Mouse (Mus musculus): ENCODE measurements around the gene Hivep2. TPM values are rescaled to one million over a fixed set of nuclear protein-coding genes. Genes with fewer than 3 reads are reported as not detected.

The Hivep2 gene
- total RNA-seq, 1 experiment from 2014 or later: 19.2 TPM

DNA sequence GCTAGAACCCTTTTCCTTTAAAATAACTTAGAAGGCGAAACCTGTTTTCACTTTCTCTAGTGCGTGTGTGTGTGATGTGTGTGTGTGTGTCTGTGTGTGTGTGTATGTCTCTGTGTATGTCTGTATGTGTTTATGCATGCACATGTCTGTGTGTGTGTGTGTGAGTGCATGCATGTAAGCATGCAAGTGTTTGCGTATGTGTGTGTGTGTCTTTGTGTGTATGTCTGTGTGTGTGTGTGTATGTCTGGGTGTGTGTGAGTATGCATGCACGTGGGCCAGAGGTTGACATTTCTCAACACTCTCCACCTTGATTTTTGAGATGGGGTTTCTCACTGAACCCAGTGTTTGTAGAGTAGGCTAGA, 77.5 kb downstream of the Hivep2 start:
- ATAC-seq (replicated peaks; ENCODE audit: insufficient number of reproducible peaks, low FRiP score, low TSS enrichment, poor library complexity, severe bottlenecking): no peak

DNA sequence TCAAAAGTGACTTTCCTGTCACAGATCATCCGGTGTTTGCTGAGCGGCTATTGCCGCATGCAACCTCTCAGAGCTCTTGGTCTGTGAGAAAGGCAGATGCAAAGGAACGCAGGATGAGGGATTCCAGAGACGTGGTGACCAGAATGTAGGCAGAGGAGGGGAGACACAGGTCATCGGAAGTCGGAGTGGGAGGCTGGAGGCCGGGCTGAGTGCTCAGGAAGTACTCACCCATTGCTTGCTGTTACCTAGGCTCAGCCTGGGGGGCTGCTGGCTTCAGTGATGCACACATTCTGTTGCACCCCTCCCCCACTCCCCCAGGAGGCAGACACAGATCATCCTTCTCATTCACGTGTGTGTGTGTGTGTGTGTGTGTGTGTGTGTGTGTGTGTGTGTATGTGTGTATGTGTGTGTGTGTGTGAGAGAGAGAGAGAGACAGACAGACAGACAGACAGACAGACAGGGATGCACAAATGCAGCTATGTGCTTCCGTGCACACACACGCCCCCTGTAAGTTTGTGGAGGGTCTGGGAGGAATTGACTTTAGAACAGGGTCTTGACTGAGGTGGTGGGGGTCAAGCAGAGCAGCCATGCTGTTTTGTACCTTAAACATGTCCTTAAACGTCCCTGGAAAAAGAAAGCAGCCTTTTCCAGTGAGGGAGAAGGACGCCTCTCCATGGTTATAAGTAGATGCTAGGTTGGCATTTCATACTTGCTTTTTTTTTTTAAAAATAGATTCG, 78.3 kb downstream of the Hivep2 start:
- no peak for ATAC-seq (replicated peaks; ENCODE audit: insufficient number of reproducible peaks, low FRiP score, low TSS enrichment, poor library complexity, severe bottlenecking)

DNA sequence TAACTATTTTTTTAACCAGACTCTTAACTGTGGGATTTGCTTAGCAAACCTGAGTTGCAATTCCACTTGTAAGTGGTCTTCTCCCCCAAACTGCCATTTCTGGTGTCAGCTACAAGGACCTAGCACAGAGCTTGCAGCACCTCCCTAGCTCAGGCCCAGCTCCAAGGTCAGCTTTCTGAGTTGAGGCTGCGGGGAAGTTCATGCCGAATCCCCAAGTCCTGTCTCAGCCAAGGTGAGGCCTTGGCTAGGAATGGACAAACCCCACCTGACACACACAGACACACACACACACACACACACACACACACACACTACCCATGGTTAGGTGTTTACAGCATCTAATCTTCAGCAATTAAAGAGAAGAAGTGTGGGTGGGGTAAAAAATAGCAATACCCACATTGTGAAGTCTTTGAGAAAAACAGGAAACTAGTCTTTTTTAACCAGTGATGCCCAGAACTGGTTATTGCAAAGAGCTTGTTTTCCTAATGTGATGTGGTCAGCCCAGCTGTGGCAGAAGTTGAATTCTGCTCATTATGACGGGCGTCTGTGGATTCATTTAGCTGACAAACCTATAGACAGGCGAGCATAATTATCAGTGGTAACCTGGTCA, 79.0 kb downstream of the Hivep2 start:
- ATAC-seq (replicated peaks; ENCODE audit: insufficient number of reproducible peaks, low FRiP score, low TSS enrichment, poor library complexity, severe bottlenecking): peak; percentile 69

DNA sequence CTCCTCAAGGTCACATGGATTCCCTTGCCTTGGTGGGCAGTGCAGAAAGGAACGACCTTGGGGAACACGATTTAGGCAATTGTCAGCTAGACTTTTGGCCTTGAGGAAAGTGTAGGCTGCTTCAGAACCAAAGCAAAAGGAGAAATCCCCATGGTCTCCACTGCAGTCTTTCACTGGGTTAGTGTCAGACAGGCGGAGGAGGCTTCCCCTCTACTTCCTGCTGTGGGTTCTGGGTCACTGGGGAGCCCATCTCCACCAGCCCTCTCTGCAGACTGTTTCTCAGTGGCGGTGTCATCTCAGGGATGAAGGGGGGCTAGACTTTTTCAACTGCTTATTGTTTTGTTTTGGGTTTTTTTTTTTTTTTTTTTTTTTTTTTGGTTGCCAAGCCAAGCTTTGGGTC, 79.9 kb downstream of the Hivep2 start:
- ATAC-seq (replicated peaks; ENCODE audit: insufficient number of reproducible peaks, low FRiP score, low TSS enrichment, poor library complexity, severe bottlenecking): peak; percentile 46

DNA sequence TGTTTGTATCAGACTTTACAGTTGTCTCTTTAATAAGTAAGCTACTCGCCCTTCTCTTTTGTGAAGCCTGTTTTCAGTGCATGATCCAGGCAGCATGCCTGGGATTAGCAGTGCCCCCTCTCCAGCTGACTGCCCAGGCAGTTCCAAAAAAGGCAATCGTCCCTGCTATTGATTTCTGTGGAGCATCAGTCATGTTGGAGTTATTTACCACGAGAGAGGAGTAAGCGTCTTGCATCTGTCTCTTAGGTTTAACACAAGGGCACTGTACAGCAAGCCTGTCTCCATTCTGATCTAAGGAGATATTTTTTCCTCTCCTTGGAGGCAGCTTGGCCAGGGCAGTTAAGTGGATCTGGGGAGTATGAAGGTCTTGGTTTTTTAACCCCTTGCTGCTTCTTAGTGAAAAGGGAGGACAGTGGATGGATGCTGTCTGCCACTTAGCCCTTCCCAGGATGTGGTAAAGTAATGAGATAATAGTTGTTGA, 80.3 kb downstream of the Hivep2 start:
- ATAC-seq (replicated peaks; ENCODE audit: insufficient number of reproducible peaks, low FRiP score, low TSS enrichment, poor library complexity, severe bottlenecking): no peak

DNA sequence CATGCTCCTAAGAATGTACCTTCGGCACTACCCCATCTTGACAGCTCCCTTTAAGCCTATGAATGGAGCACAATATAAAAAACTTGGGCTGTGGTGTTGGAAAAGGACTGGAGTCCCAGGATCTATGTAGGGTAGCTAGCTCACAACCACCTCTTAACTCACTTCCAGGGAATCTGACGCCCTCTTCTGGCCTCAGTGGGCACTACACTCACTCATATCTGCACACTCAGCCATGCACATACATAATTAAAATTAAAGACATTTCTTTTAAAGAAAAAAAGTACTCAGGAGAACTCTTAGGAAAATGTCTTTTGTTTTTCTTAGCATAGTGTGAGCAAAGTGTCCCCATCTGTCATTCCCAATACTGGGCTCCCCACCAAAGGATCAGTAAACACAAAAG, 81.1 kb downstream of the Hivep2 start:
- ATAC-seq (replicated peaks; ENCODE audit: insufficient number of reproducible peaks, low FRiP score, low TSS enrichment, poor library complexity, severe bottlenecking): no peak

DNA sequence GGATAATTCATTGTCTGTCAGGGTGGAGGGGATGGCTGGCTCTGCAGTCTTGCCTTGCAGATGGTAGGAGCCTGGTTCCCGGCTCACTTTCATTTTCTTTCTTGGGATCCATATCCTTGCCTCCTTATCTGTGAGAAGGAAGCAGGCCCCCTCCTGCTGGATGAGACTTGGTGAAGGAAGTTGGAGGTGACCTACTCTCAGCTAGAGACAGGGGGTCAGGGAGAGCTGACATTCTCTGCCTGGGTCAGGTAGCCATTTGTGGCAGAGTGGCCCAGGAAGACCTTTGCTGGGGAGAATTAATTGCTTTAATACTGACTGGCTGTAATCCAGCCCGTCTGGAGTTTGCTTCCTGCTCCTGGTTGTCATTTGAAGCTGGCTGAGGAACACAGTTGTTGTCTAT, 81.8 kb downstream of the Hivep2 start:
- ATAC-seq (replicated peaks; ENCODE audit: insufficient number of reproducible peaks, low FRiP score, low TSS enrichment, poor library complexity, severe bottlenecking): no peak

DNA sequence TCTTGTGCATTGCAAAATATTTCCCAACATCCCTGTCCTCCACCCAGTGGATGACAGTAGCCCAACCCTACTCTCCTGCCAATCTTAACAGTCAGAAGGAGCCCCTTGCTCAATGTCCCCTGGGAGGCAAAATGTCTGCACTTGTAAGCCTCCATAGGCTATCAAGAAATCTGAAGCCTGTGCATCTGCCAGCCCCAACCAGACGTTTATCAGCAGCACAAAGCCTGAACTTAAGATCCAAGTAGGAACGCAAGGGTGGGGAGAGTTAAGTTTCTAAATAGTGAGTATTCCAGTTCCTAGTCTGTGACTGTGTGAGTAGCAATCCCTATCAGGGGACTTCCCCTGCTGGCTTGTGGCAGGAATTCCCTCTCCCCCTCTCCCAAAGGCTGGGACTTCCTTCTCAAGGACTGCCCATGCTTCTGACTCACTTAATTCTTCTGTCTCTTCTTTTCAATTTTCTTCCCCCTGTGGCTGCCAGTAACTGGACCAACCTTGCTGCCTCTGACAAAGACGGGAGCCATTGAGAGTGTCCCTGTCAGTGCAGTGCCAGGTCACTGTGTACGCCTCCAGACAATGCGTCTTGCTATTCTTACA, 82.5 kb downstream of the Hivep2 start:
- ATAC-seq (replicated peaks; ENCODE audit: insufficient number of reproducible peaks, low FRiP score, low TSS enrichment, poor library complexity, severe bottlenecking): no peak

DNA sequence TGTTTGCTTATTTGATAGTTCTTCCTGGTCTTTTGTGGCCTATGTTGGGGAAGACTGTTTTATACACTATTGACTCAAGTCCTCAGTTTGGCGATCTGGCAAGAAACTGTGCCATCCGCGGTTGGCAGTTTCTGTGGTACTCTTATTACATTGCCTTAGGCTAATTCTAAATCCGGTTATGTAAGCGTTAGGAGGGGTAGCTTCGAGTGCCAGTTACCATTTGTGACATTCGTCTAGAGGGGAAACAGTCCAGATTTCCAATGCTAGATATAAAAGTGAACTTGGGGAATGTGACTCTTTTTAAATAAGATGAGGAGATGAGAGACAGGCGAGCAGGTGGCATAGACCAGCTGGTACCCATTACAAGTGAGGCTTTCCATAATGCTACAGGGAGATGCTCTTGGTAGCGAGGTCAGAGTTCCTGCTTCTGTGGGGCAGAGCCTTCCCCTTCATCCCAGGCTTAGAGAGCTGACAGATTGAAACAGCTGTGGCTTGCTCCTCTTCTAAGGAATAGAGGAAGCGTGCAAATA, 83.1 kb downstream of the Hivep2 start:
- no peak for ATAC-seq (replicated peaks; ENCODE audit: insufficient number of reproducible peaks, low FRiP score, low TSS enrichment, poor library complexity, severe bottlenecking)

DNA sequence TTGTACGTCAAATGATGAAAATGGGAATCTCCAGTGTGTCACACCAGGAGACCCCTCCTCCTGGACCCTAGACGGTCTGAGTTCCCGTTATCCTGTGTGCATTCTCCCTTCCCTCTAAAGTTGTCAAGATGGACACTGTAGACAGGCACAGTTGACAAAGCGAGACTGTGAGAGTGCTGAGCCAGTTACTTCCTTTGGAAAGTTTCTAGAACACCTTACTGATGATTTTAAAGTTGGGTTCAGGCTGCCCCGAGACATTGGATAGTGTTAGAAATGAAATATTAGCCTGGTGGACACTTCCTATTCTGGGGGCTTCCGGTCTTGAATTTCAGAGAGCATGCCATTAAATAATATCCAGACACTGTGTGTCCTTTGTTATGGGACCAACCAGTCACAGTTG, 83.8 kb downstream of the Hivep2 start:
- no peak for ATAC-seq (replicated peaks; ENCODE audit: insufficient number of reproducible peaks, low FRiP score, low TSS enrichment, poor library complexity, severe bottlenecking)

DNA sequence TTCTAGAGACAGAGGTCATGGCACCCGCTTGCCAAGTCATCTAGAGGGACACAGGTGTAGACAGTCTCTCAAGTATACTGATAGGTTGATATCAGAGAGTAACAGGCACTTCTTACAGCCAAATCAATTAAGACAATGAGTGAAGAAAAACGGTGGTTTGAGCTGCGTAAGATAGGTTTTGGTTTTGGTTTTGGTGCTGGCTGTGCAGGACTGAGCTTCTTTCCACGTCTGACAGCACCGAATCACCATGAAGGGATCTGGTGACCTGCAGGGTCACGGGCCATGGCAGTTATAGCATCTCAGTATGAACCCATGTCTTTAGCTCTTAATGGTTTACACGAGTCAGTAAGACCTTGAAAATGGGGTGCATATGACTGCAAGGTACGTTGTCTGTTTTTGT, 84.7 kb downstream of the Hivep2 start:
- ATAC-seq (replicated peaks; ENCODE audit: insufficient number of reproducible peaks, low FRiP score, low TSS enrichment, poor library complexity, severe bottlenecking): no peak

DNA sequence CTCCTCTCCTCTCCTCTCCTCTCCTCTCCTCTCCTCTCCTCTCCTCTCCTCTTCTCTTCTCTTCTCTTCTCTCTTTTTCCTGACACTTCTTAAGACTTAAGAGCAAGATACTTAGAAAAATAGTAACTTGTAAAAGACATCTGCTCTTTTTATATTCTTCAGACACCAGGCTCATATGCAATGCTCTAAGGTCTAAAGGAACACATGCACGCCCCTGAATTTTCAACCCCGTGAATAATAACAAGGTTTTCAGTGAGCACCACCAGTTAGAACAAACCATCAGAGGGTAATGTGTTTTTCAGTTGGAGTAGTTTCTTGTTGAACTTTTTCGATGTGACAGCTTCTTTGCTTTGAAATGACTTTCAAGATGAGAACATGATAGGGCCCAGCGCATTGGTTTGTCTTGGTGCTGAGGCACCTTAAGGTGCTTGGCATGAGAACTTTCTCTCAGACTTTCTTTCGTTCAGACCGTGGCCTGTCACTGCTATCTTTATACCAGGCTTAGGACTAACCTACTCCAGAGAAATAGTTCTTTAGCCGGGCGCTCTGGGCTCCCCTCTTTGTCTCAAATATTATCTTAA, 86.3 kb downstream of the Hivep2 start:
- ATAC-seq (replicated peaks; ENCODE audit: insufficient number of reproducible peaks, low FRiP score, low TSS enrichment, poor library complexity, severe bottlenecking): no peak

DNA sequence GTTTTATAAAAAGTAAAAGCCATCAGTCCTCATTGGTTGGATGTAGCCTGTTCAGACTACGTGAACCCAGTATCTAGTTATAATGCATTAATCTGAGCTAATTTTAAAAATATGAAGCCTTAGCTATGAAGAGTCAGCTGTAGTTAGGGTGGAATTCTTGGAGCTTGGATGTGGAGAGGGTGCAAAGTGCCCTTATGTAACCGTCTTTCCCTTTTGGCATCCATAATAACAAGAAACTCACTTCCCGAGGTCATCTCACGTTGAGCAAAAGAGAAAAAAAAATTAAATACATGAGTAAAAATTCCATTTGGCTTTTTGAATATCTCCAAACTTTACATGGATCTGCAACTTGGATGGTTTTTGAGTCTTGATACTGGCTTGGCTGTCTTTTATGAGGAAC, 89.0 kb downstream of the Hivep2 start:
- no peak for ATAC-seq (replicated peaks; ENCODE audit: insufficient number of reproducible peaks, low FRiP score, low TSS enrichment, poor library complexity, severe bottlenecking)

DNA sequence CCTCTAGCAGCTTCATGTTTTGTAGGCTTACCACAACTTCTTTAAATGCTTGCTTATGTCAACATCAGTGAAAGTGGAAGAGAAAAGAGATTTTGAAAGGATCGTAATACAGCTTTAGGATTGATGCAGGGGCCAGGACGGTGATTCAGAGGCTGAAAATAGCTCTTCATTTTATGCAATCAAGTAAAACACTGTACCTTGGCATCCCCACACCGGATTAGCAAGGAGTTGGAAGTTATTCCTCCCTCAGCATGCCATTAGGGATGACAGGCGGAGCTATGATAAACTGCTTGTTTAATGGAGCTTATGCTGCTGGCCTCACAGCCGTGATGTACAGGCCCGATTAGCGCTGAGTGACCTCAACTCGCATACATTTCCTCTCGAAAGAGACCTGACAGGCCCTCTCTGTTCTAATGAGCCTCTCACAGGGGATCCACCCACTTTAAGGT, 89.7 kb downstream of the Hivep2 start:
- ATAC-seq (replicated peaks; ENCODE audit: insufficient number of reproducible peaks, low FRiP score, low TSS enrichment, poor library complexity, severe bottlenecking): peak; percentile 84

DNA sequence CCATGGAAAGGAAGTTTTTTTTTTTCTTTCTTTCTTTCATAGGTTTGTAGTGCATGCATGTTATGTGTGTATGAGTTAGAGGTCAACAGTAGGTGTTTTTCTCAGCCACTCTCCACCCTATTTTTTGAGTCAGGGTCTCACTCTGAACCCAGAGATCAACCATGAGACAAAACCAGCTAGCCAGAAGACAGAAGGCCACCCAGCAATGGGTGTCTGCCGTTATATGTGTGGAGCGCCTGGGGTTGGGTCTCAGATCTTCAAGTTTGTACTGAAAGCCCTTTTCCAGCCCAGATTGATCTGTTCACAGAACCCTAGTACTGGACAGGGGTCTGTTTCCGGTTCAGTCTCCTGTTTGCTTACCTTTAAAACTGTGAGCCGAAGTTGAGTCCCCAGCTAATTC, 90.2 kb downstream of the Hivep2 start:
- no peak for ATAC-seq (replicated peaks; ENCODE audit: insufficient number of reproducible peaks, low FRiP score, low TSS enrichment, poor library complexity, severe bottlenecking)

DNA sequence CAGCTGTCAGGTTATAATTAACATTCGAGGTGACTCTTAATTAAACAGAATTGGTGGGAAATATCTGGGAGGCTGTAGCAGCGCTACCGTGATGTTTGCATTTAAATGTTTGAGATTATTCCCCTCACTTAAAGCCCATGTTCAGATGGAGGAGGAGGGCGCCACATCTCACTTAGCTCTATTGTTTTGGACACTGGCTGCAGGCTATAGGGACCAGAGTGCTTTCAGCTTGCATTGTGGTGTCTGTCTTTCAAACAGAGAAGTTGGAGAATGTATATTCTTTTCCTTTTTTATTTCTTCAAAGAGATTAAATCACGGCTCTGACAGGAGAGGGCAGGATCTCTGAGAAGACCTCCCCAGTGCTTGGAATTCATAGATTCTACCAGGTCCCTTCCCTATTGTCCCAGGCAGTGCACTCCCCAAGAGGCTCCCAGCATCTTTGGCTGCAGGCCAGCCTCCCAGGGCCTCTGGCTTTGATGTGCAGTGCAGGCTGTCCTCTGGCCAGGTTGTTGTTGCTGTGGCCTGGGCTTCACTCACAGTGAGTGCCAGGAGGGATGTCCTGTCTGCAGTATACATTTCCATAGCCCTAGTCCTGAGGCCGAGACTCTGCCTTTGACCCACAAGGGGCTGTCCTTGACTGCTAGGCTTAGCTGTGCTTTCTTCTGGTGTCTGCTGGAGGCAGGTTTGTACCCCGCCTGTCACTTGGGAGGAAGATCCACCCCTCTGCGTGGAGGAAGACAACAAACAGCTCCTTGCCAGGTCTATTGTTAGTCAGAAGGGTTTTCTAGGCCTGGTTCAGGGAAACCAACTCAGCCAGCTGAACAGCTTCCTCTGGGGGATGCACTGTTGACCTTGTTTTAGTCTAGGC, 90.9 kb downstream of the Hivep2 start:
- ATAC-seq (replicated peaks; ENCODE audit: insufficient number of reproducible peaks, low FRiP score, low TSS enrichment, poor library complexity, severe bottlenecking): 0 out of 2 replicates have a peak, but pooled peaks have one; percentile 11

DNA sequence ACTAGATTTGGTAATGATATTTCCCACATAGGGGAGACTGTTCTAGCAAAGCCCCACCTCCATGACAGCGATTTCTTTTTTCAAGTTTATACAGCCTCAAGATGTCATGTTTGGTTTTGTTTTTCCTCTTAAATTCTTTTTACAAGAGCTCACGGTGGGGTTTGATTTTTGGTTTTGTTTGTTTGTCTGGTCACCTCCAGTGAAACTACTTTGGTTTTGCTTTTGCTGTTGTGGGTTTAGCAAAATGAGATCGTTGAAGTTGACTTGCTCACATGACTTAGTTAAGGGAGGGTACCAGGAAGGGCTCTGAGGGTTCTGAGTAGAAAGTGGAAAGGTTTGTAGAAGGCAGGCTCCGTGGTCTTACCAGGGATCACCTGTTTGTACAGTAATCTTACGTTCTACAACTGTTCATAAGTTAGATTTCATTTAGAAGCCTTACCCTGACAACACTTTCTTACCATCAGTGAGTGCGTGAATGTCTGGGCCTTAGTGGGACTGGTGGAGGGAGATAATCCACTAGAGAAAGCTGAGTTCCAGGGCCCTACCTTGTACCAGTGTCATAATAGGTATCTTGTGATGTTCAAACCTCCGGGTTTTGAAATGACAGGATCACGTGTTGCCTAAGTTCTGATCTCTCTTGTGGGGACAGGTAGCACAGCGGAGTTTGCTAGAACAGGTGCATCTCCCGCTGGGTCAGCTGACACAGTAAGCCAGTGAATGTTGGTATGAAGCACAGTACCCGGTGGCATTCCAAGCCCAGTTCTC, 92.1 kb downstream of the Hivep2 start:
- ATAC-seq (replicated peaks; ENCODE audit: insufficient number of reproducible peaks, low FRiP score, low TSS enrichment, poor library complexity, severe bottlenecking): no peak

DNA sequence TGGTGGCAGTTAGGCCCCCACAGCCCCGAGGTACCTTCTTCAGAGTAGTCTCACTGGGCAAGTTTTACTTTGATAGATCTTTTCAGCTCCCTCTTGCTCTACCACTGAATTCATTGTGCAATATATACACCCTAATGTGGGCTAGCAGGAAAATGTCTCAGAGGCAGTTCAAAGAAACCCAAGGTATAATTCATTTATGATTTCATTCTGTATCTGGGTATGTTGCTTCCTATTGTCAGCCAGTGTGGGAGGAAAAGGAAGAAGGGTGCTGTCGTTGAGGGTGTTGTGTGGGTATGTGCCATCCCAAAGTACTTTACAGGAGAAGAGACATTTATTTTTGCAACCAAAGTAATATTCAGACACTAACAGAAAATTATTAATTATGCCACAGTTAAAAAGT, 92.9 kb downstream of the Hivep2 start:
- no peak for ATAC-seq (replicated peaks; ENCODE audit: insufficient number of reproducible peaks, low FRiP score, low TSS enrichment, poor library complexity, severe bottlenecking)

All from monocyte, adult 5-6 weeks (primary cell).